Mouse (Mus musculus): Measurements from ENCODE around the gene Gtf2a2.

DNA sequence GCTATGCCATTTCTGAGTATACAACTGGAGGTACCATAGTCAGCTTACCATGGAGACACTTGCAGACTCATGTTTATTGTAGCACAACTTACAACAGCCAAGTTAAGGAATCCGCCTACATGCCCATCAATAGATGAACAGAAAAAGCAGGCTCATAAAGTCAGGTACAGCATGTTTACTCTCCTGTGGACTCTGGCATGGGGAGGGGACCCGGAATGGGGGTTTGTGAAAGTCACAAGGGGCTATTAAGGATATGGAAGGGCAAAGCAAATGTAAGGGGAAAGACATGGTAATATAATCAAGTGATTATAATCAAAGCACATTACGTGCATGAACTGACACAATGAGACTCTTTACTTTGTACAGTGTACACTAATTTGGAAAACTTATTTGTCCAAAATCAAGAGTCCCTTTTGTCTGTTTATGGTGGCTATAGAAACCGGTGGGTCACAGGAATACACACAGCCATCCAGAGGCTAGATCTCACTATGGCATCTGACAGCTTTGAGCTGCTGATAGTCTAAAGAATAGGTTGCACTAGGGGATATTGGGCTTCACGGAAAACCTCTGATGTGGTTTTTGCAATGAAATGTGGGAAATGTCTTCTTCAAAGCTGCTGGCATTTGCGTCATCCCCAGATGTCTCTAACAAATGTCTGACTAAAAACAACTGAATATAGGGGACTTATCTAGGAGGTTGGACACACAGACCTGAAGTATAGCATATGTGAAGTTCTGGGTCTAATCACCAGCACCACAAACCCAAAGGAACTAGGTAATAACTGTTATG, 27.4 kb downstream of the Gtf2a2 start:
- no peak for TF ChIP-seq CTCF (IDR thresholded peaks at IDR 0.05; ENCODE audit: low read depth)
- TF ChIP-seq EP300 (IDR thresholded peaks at IDR 0.05; ENCODE audit: low read depth) = no peak
